Mouse (Mus musculus): ENCODE data around the gene Marcksl1. TPM values are rescaled to one million over a fixed set of nuclear protein-coding genes. Genes with fewer than 3 reads are reported as not detected.

Marcksl1 gene
- polyA plus RNA-seq, 1 experiment from 2014 or later: 1,751 TPM

Small RNA genes within 50 kb of the gene (microRNA-seq; reads per million reads assigned to microRNA genes)
- not detected for gene Mir8119

Other genes with a start within 250 kb of the Marcksl1 start
- gene Sync, start 226.0 kb upstream of the Marcksl1 start, polyA plus RNA-seq (2015; fragmentation: Nextera tagmentation; extraction: Ambion mirVana): 0.50 and 0.86 TPM in 2 replicates
- 260 and 271 TPM in 2 replicates for gene Rbbp4, start 178.2 kb upstream of the Marcksl1 start, polyA plus RNA-seq (2015; fragmentation: Nextera tagmentation; extraction: Ambion mirVana)
- 19.9 and 21.1 TPM in 2 replicates for gene Zbtb8os, start 177.9 kb upstream of the Marcksl1 start, polyA plus RNA-seq (2015; fragmentation: Nextera tagmentation; extraction: Ambion mirVana)
- gene Zbtb8a, start 135.5 kb upstream of the Marcksl1 start, polyA plus RNA-seq (2015; fragmentation: Nextera tagmentation; extraction: Ambion mirVana): 20.4 and 21.5 TPM in 2 replicates
- 19.0 and 19.8 TPM in 2 replicates for gene Zbtb8b, start 72.7 kb upstream of the Marcksl1 start, polyA plus RNA-seq (2015; fragmentation: Nextera tagmentation; extraction: Ambion mirVana)
- gene Bsdc1, start 52.0 kb upstream of the Marcksl1 start, polyA plus RNA-seq (2015; fragmentation: Nextera tagmentation; extraction: Ambion mirVana): 38.6 and 39.9 TPM in 2 replicates
- gene Tssk3, start 22.6 kb upstream of the Marcksl1 start, polyA plus RNA-seq (2015; fragmentation: Nextera tagmentation; extraction: Ambion mirVana): 0.49 and 0.52 TPM in 2 replicates
- 0.56 TPM in 1 of 2 replicates, not detected in the other for gene Fam229a, start 22.4 kb upstream of the Marcksl1 start, polyA plus RNA-seq (2015; fragmentation: Nextera tagmentation; extraction: Ambion mirVana)
- 86.1 and 99.3 TPM in 2 replicates for gene Hdac1, start 29.1 kb downstream of the Marcksl1 start, polyA plus RNA-seq (2015; fragmentation: Nextera tagmentation; extraction: Ambion mirVana)
- gene Lck, start 60.1 kb downstream of the Marcksl1 start, polyA plus RNA-seq (2015; fragmentation: Nextera tagmentation; extraction: Ambion mirVana): 12.5 and 13.5 TPM in 2 replicates
- 0.31 TPM in 1 of 2 replicates, not detected in the other for gene Fam167b, start 65.0 kb downstream of the Marcksl1 start, polyA plus RNA-seq (2015; fragmentation: Nextera tagmentation; extraction: Ambion mirVana)
- gene Eif3i, start 87.1 kb downstream of the Marcksl1 start, polyA plus RNA-seq (2015; fragmentation: Nextera tagmentation; extraction: Ambion mirVana): 195 and 208 TPM in 2 replicates
- 198 and 199 TPM in 2 replicates for gene Tmem234, start 87.1 kb downstream of the Marcksl1 start, polyA plus RNA-seq (2015; fragmentation: Nextera tagmentation; extraction: Ambion mirVana)
- gene Dcdc2b, start 100.7 kb downstream of the Marcksl1 start, polyA plus RNA-seq (2015; fragmentation: Nextera tagmentation; extraction: Ambion mirVana): 4.2 and 4.6 TPM in 2 replicates
- 27.0 and 33.0 TPM in 2 replicates for gene Iqcc, start 105.5 kb downstream of the Marcksl1 start, polyA plus RNA-seq (2015; fragmentation: Nextera tagmentation; extraction: Ambion mirVana)
- gene Ccdc28b, start 110.4 kb downstream of the Marcksl1 start, polyA plus RNA-seq (2015; fragmentation: Nextera tagmentation; extraction: Ambion mirVana): 166 and 173 TPM in 2 replicates
- gene Txlna, start 127.5 kb downstream of the Marcksl1 start, polyA plus RNA-seq (2015; fragmentation: Nextera tagmentation; extraction: Ambion mirVana): 52.7 and 59.2 TPM in 2 replicates
- gene Kpna6, start 159.2 kb downstream of the Marcksl1 start, polyA plus RNA-seq (2015; fragmentation: Nextera tagmentation; extraction: Ambion mirVana): 18.9 and 19.5 TPM in 2 replicates
- 18.1 and 20.9 TPM in 2 replicates for gene Tmem39b, start 183.3 kb downstream of the Marcksl1 start, polyA plus RNA-seq (2015; fragmentation: Nextera tagmentation; extraction: Ambion mirVana)
- 137 and 138 TPM in 2 replicates for gene Khdrbs1, start 228.7 kb downstream of the Marcksl1 start, polyA plus RNA-seq (2015; fragmentation: Nextera tagmentation; extraction: Ambion mirVana)

Measured in midbrain, embryonic 15.5 days (tissue).